Mouse (Mus musculus): Measurements from ENCODE around the gene Naa80.

The Naa80 gene

GRCm38 (mm10) chr9:107578587-107578986 lies at the start of gene Naa80:
Gene Naa80 (plus strand): TSS chr9:107578887.
- Histone ChIP-seq H3K36me3 (ENCODE audit: insufficient read depth, low read length) (peaks cover 26% of the 10 kb centered on the region), H3K4me3 (replicated peaks; ENCODE audit: low read length) (peak within 1 kb of the TSS; percentile 77; the same call in 1 of the 2 replicates), H3K27me3 (ENCODE audit: insufficient read depth, low read length) (no peaks in the 10 kb centered on the region), H3K9me3 (ENCODE audit: low read length) (no peaks in the 10 kb centered on the region), H3K4me1 (replicated peaks; ENCODE audit: low read depth, low read length) (peaks cover 85% of the 10 kb centered on the region)
- TF ChIP-seq CTCF (conservative IDR thresholded peaks at IDR 0.05; ENCODE audit: low read length) (no peak), POU5F1 (IDR thresholded peaks at IDR 0.05; ENCODE audit: borderline replicate concordance, low read length) (no peak), NANOG (IDR thresholded peaks at IDR 0.05; ENCODE audit: borderline replicate concordance, low read length) (no peak)

GRCm38 (mm10) chr9:107533791-107534407 lies 44.8 kb upstream of the Naa80 start, which contains the start of gene Tmem115:
Gene Tmem115 (plus strand): TSS chr9:107533945.
- Histone ChIP-seq H3K36me3 (ENCODE audit: insufficient read depth, low read length) (peaks cover 40% of the 10 kb centered on the region), H3K4me1 (replicated peaks; ENCODE audit: low read depth, low read length) (peaks cover 49% of the 10 kb centered on the region), H3K27me3 (ENCODE audit: insufficient read depth, low read length) (no peaks in the 10 kb centered on the region), H3K9me3 (ENCODE audit: low read length) (no peaks in the 10 kb centered on the region), H3K4me3 (replicated peaks; ENCODE audit: low read length) (peak within 1 kb of the TSS; percentile 93)
- TF ChIP-seq NANOG (IDR thresholded peaks at IDR 0.05; ENCODE audit: borderline replicate concordance, low read length), result no peak
- no peak for TF ChIP-seq CTCF (conservative IDR thresholded peaks at IDR 0.05; ENCODE audit: low read length)
- no peak for TF ChIP-seq POU5F1 (IDR thresholded peaks at IDR 0.05; ENCODE audit: borderline replicate concordance, low read length)

GRCm38 (mm10) chr9:107534408-107535202 lies 44.1 kb upstream of the Naa80 start:
- no peak for TF ChIP-seq NANOG (IDR thresholded peaks at IDR 0.05; ENCODE audit: borderline replicate concordance, low read length)
- TF ChIP-seq POU5F1 (IDR thresholded peaks at IDR 0.05; ENCODE audit: borderline replicate concordance, low read length), result no peak
- no peak for TF ChIP-seq CTCF (conservative IDR thresholded peaks at IDR 0.05; ENCODE audit: low read length)
- Histone ChIP-seq H3K4me1 (replicated peaks; ENCODE audit: low read depth, low read length) (peaks cover 49% of the 10 kb centered on the region), H3K36me3 (ENCODE audit: insufficient read depth, low read length) (peaks cover 47% of the 10 kb centered on the region), H3K9me3 (ENCODE audit: low read length) (no peaks in the 10 kb centered on the region), H3K27me3 (ENCODE audit: insufficient read depth, low read length) (no peaks in the 10 kb centered on the region), H3K4me3 (replicated peaks; ENCODE audit: low read length) (peak overlapping the region; percentile 93)

GRCm38 (mm10) chr9:107538231-107538630 lies 40.5 kb upstream of the Naa80 start:
- H3K4me1 ChIP-seq (replicated peaks; ENCODE audit: low read depth, low read length), result peaks cover 74% of the 10 kb centered on the region
- TF ChIP-seq NANOG (IDR thresholded peaks at IDR 0.05; ENCODE audit: borderline replicate concordance, low read length) (no peak), CTCF (conservative IDR thresholded peaks at IDR 0.05; ENCODE audit: low read length) (no peak)
- peaks cover 57% of the 10 kb centered on the region for H3K36me3 ChIP-seq (ENCODE audit: insufficient read depth, low read length)
- H3K9me3 ChIP-seq (ENCODE audit: low read length), result no peaks in the 10 kb centered on the region
- H3K27me3 ChIP-seq (ENCODE audit: insufficient read depth, low read length), result no peaks in the 10 kb centered on the region
- no peak overlapping the region for H3K4me3 ChIP-seq (replicated peaks; ENCODE audit: low read length)

GRCm38 (mm10) chr9:107538711-107539110 lies 40.0 kb upstream of the Naa80 start:
- TF ChIP-seq CTCF (conservative IDR thresholded peaks at IDR 0.05; ENCODE audit: low read length), result no peak
- no peak for TF ChIP-seq NANOG (IDR thresholded peaks at IDR 0.05; ENCODE audit: borderline replicate concordance, low read length)
- TF ChIP-seq POU5F1 (IDR thresholded peaks at IDR 0.05; ENCODE audit: borderline replicate concordance, low read length), result no peak
- Histone ChIP-seq H3K27me3 (ENCODE audit: insufficient read depth, low read length) (no peaks in the 10 kb centered on the region), H3K9me3 (ENCODE audit: low read length) (no peaks in the 10 kb centered on the region), H3K36me3 (ENCODE audit: insufficient read depth, low read length) (peaks cover 59% of the 10 kb centered on the region), H3K4me1 (replicated peaks; ENCODE audit: low read depth, low read length) (peaks cover 74% of the 10 kb centered on the region), H3K4me3 (replicated peaks; ENCODE audit: low read length) (no peak overlapping the region)

GRCm38 (mm10) chr9:107539940-107540339 lies 38.7 kb upstream of the Naa80 start:
- peaks cover 70% of the 10 kb centered on the region for H3K36me3 ChIP-seq (ENCODE audit: insufficient read depth, low read length)
- TF ChIP-seq CTCF (conservative IDR thresholded peaks at IDR 0.05; ENCODE audit: low read length) (no peak), NANOG (IDR thresholded peaks at IDR 0.05; ENCODE audit: borderline replicate concordance, low read length) (no peak), POU5F1 (IDR thresholded peaks at IDR 0.05; ENCODE audit: borderline replicate concordance, low read length) (no peak)
- H3K4me3 ChIP-seq (replicated peaks; ENCODE audit: low read length), result no peak overlapping the region
- H3K27me3 ChIP-seq (ENCODE audit: insufficient read depth, low read length), result no peaks in the 10 kb centered on the region
- peaks cover 78% of the 10 kb centered on the region for H3K4me1 ChIP-seq (replicated peaks; ENCODE audit: low read depth, low read length)
- no peaks in the 10 kb centered on the region for H3K9me3 ChIP-seq (ENCODE audit: low read length)

GRCm38 (mm10) chr9:107540420-107540819 lies 38.3 kb upstream of the Naa80 start:
- H3K4me3 ChIP-seq (replicated peaks; ENCODE audit: low read length), result no peak overlapping the region
- no peak for TF ChIP-seq CTCF (conservative IDR thresholded peaks at IDR 0.05; ENCODE audit: low read length)
- TF ChIP-seq POU5F1 (IDR thresholded peaks at IDR 0.05; ENCODE audit: borderline replicate concordance, low read length), result no peak
- no peak for TF ChIP-seq NANOG (IDR thresholded peaks at IDR 0.05; ENCODE audit: borderline replicate concordance, low read length)
- H3K36me3 ChIP-seq (ENCODE audit: insufficient read depth, low read length), result peaks cover 70% of the 10 kb centered on the region

GRCm38 (mm10) chr9:107541005-107541404 lies 37.7 kb upstream of the Naa80 start:
- H3K36me3 ChIP-seq (ENCODE audit: insufficient read depth, low read length), result peaks cover 65% of the 10 kb centered on the region
- TF ChIP-seq POU5F1 (IDR thresholded peaks at IDR 0.05; ENCODE audit: borderline replicate concordance, low read length) (no peak), CTCF (conservative IDR thresholded peaks at IDR 0.05; ENCODE audit: low read length) (no peak)
- no peaks in the 10 kb centered on the region for H3K27me3 ChIP-seq (ENCODE audit: insufficient read depth, low read length)
- H3K4me3 ChIP-seq (replicated peaks; ENCODE audit: low read length), result peak overlapping the region; percentile 88
- peaks cover 72% of the 10 kb centered on the region for H3K4me1 ChIP-seq (replicated peaks; ENCODE audit: low read depth, low read length)
- no peaks in the 10 kb centered on the region for H3K9me3 ChIP-seq (ENCODE audit: low read length)

More at GRCm38 (mm10) chr9:107540420-107540819, 38.3 kb upstream of the Naa80 start:
- peaks cover 78% of the 10 kb centered on the region for H3K4me1 ChIP-seq (replicated peaks; ENCODE audit: low read depth, low read length)
- no peaks in the 10 kb centered on the region for H3K27me3 ChIP-seq (ENCODE audit: insufficient read depth, low read length)
- H3K9me3 ChIP-seq (ENCODE audit: low read length), result no peaks in the 10 kb centered on the region
